Comparison of ENCODE assay signal across 8 mouse cellular contexts in the genomic region with DNA sequence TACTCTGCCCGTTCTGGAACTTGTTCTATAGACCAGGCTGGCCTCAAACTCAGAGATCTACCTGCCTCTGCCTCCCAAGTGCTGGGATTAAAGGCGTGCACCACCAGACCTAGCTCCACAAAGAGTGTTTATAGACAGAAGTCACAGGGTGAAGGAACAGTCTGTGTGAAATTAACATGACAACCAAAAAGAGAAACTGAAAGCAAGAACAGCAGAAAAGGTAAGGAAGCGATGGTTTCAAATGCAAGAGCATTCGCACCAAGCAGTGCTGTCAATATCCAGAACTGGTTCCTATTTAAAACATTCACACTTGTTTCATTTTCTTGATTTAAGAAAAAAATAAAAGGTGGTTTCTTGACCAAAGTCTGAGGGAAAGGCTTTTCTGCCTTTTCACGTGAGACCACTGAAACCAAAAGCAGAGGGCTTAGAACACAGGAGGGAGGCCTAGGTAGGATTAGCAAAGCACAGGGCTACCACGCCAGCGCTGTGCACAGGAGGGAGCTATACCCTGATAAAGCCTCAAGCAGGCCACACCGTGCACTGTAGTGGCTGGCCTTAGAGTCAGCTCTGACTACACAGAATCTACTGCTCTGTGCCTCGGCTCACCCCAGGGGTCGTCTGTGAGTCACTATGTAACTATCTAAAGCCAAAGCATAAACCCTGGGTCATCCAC. TPM values are rescaled to one million over a fixed set of nuclear protein-coding genes. Genes with fewer than 3 reads are reported as not detected.
DNase-seq lines count a peak whose midpoint lies in the region; ATAC-seq lines count a peak whose summit lies in the region.

No protein-coding gene starts in this region.

- no peak for ATAC-seq in midbrain, embryonic 16.5 days

- H3K27me3 ChIP-seq in midbrain, embryonic 10.5 days (ENCODE audit: low read depth, poor library complexity, severe bottlenecking), result no peaks in the 10 kb centered on the region
- no peaks in the 10 kb centered on the region for H3K27me3 ChIP-seq in midbrain, embryonic 16.5 days (ENCODE audit: control insufficient read depth, insufficient read depth, low read depth, low read length)

- H3K4me2 ChIP-seq in midbrain, embryonic 16.5 days (ENCODE audit: low read length), result no peak overlapping the region

- peak; percentile 26 for DNase-seq in midbrain, embryonic 10.5 days (ENCODE audit: low spot score)
- peak; percentile 47 for DNase-seq in adrenal gland, postnatal 10 days
- DNase-seq in heart, adult 9 months (ENCODE audit: low spot score in 2 of 2), result peak; percentile 20 to 28
- peak; percentile 52 for DNase-seq in liver
- DNase-seq in natural killer cell, adult 2 months (ENCODE audit: low spot score in 2 of 2), result peak; percentile 61 to 69
- no peak for DNase-seq in right cerebral cortex, postnatal 4 days
- DNase-seq in neural tube, embryonic 10.5 days (ENCODE audit: extremely low spot score, low spot score), result no peak

- no peak overlapping the region for H3K4me3 ChIP-seq in midbrain, embryonic 10.5 days
- no peak overlapping the region for H3K4me3 ChIP-seq in midbrain, embryonic 16.5 days (ENCODE audit: low read depth, low read length)

- 49% methylated on average over 10 of the region's 10 CpGs for WGBS in midbrain, embryonic 10.5 days
- WGBS in midbrain, embryonic 16.5 days, result 50% methylated on average over 10 of the region's 10 CpGs

- no peak overlapping the region for H3K27ac ChIP-seq in midbrain, embryonic 10.5 days (replicated peaks)
- no peak overlapping the region for H3K27ac ChIP-seq in midbrain, embryonic 16.5 days (ENCODE audit: low read length)

- peaks cover 2% of the 10 kb centered on the region; the same call in 1 of the 2 replicates for H3K36me3 ChIP-seq in midbrain, embryonic 10.5 days
- no peaks in the 10 kb centered on the region for H3K36me3 ChIP-seq in midbrain, embryonic 16.5 days (ENCODE audit: control insufficient read depth, insufficient read depth, low read length)

- no peak overlapping the region for H3K9ac ChIP-seq in midbrain, embryonic 16.5 days (ENCODE audit: low read depth, low read length)

- peaks cover 26% of the 10 kb centered on the region for H3K4me1 ChIP-seq in midbrain, embryonic 10.5 days
- H3K4me1 ChIP-seq in midbrain, embryonic 16.5 days (ENCODE audit: control insufficient read depth, insufficient read depth, low read length), result peaks cover 3% of the 10 kb centered on the region; the same call in 1 of the 2 replicates

- no peaks in the 10 kb centered on the region for H3K9me3 ChIP-seq in midbrain, embryonic 10.5 days (replicated peaks)
- H3K9me3 ChIP-seq in midbrain, embryonic 16.5 days (replicated peaks; ENCODE audit: control insufficient read depth, low read length, poor library complexity, severe bottlenecking), result no peaks in the 10 kb centered on the region

RNA-seq across cellular contexts. Expression of a gene that starts 15.5 kb away (rescaled TPM):
- polyA plus RNA-seq in midbrain, embryonic 10.5 days (2016; fragmentation: Nextera tagmentation; extraction: Ambion mirVana), result 56.8 and 63.6 TPM in 2 replicates
- polyA plus RNA-seq in midbrain, embryonic 16.5 days (2015; fragmentation: Nextera tagmentation; extraction: Ambion mirVana), result 61.0 and 62.5 TPM in 2 replicates
- total RNA-seq in adrenal gland, postnatal 10 days (2021), result 10 to 100 TPM; 27.9 to 32.8 TPM

Comparison
In these comparisons a context has a peak if more than half of its experiments do, and no peak if none do; other contexts are left out.
1. DNase-seq: peak in midbrain, embryonic 10.5 days (single experiment), adrenal gland, postnatal 10 days (single experiment), heart, adult 9 months (2 of 2), liver (single experiment) and natural killer cell, adult 2 months (2 of 2); none in right cerebral cortex, postnatal 4 days (single experiment) and neural tube, embryonic 10.5 days (single experiment).